Comparison of ENCODE assay signal across 9 mouse cellular contexts in genomic region chr2:132698420-132698819, GRCm38 (mm10). TPM values are rescaled to one million over a fixed set of nuclear protein-coding genes. Genes with fewer than 3 reads are reported as not detected.
A peak's percentile ranks its signal among the peaks of the same experiment; 100 is the strongest.
DNase-seq lines count a peak whose midpoint lies in the region; ATAC-seq and TF ChIP-seq lines count a peak whose summit lies in the region.
"Had no signal": no experiment of that assay in that cellular context is flagged by ENCODE, and none has a peak within 500 bp of the region (broad histone marks: within the 10 kb centered on the region; RNA-seq: fewer than 3 reads in every experiment).

No protein-coding gene starts in this region.

- no peak for TF ChIP-seq CTCF in intestine, postnatal 0 days (IDR thresholded peaks at IDR 0.05; ENCODE audit: low read depth)

- H3K4me3 ChIP-seq in kidney, embryonic 14.5 days (ENCODE audit: low read length): no peak overlapping the region
- H3K4me3 ChIP-seq in heart, embryonic 10.5 days: no peak overlapping the region
- H3K4me3 ChIP-seq in intestine, postnatal 0 days (ENCODE audit: low read depth, low read length): no peak overlapping the region
- H3K4me3 ChIP-seq in midbrain, embryonic 16.5 days (ENCODE audit: low read depth, low read length): no peak overlapping the region
- H3K4me3 ChIP-seq: lung, embryonic 15.5 days had no signal

- no peak overlapping the region for H3K9ac ChIP-seq in kidney, embryonic 14.5 days (ENCODE audit: low read depth, low read length)
- no peak overlapping the region for H3K9ac ChIP-seq in intestine, postnatal 0 days (ENCODE audit: low read depth, low read length)
- H3K9ac ChIP-seq in midbrain, embryonic 16.5 days (ENCODE audit: low read depth, low read length): no peak overlapping the region
- H3K9ac ChIP-seq: lung, embryonic 15.5 days had no signal

- H3K9me3 ChIP-seq in kidney, embryonic 14.5 days (ENCODE audit: control insufficient read depth, low read length): no peaks in the 10 kb centered on the region
- no peaks in the 10 kb centered on the region for H3K9me3 ChIP-seq in heart, embryonic 10.5 days
- H3K9me3 ChIP-seq in intestine, postnatal 0 days (ENCODE audit: control insufficient read depth): no peaks in the 10 kb centered on the region
- no peaks in the 10 kb centered on the region for H3K9me3 ChIP-seq in midbrain, embryonic 16.5 days (replicated peaks; ENCODE audit: control insufficient read depth, low read length, poor library complexity, severe bottlenecking)
- H3K9me3 ChIP-seq: lung, embryonic 15.5 days had no signal

- 78% methylated on average over 6 of the region's 6 CpGs for whole genome bisulfite sequencing in kidney, embryonic 14.5 days
- 53% methylated on average over 6 of the region's 6 CpGs for WGBS in heart, embryonic 10.5 days
- 29% methylated on average over 6 of the region's 6 CpGs for WGBS in intestine, postnatal 0 days
- 70% methylated on average over 6 of the region's 6 CpGs for WGBS in midbrain, embryonic 16.5 days

- ATAC-seq in kidney, embryonic 14.5 days (ENCODE audit: low FRiP score, low TSS enrichment): no peak
- ATAC-seq in intestine, postnatal 0 days: peak; percentile 69
- ATAC-seq in midbrain, embryonic 16.5 days: no peak

- no peak overlapping the region for H3K4me2 ChIP-seq in kidney, embryonic 14.5 days (replicated peaks; ENCODE audit: low read depth, low read length)
- no peak overlapping the region for H3K4me2 ChIP-seq in intestine, postnatal 0 days (replicated peaks; ENCODE audit: low read depth)
- no peak overlapping the region for H3K4me2 ChIP-seq in midbrain, embryonic 16.5 days (ENCODE audit: low read length)
- H3K4me2 ChIP-seq: lung, embryonic 15.5 days had no signal

- no peak overlapping the region for H3K27ac ChIP-seq in kidney, embryonic 14.5 days (ENCODE audit: low read depth, low read length)
- peak overlapping the region; percentile 54 for H3K27ac ChIP-seq in heart, embryonic 10.5 days
- H3K27ac ChIP-seq in intestine, postnatal 0 days (ENCODE audit: low read depth, low read length): peak overlapping the region; percentile 42
- peak overlapping the region; percentile 44; the same call in 1 of the 2 replicates for H3K27ac ChIP-seq in midbrain, embryonic 16.5 days (ENCODE audit: low read length)
- H3K27ac ChIP-seq: lung, embryonic 15.5 days had no signal

- H3K27me3 ChIP-seq in kidney, embryonic 14.5 days (ENCODE audit: control insufficient read depth, insufficient read depth, low read length): no peaks in the 10 kb centered on the region
- no peaks in the 10 kb centered on the region for H3K27me3 ChIP-seq in heart, embryonic 10.5 days (ENCODE audit: insufficient read depth, poor library complexity, severe bottlenecking)
- no peaks in the 10 kb centered on the region for H3K27me3 ChIP-seq in intestine, postnatal 0 days (replicated peaks; ENCODE audit: control insufficient read depth, insufficient read depth, low read length)
- no peaks in the 10 kb centered on the region for H3K27me3 ChIP-seq in midbrain, embryonic 16.5 days (ENCODE audit: control insufficient read depth, insufficient read depth, low read depth, low read length)
- H3K27me3 ChIP-seq: lung, embryonic 15.5 days had no signal

- DNase-seq in kidney, adult 8-10 months: peak; percentile 18 to 33
- no peak for DNase-seq in heart, embryonic 10.5 days (ENCODE audit: low spot score)
- no peak for DNase-seq in retina, postnatal 1 day
- DNase-seq in urinary bladder, postnatal 10 days (ENCODE audit: low spot score): no peak
- DNase-seq: thymus, adult 18-20 months had no signal

- H3K4me1 ChIP-seq in kidney, embryonic 14.5 days (ENCODE audit: control insufficient read depth, insufficient read depth, low read length): no peaks in the 10 kb centered on the region
- peaks cover 33% of the 10 kb centered on the region for H3K4me1 ChIP-seq in heart, embryonic 10.5 days
- H3K4me1 ChIP-seq in intestine, postnatal 0 days (replicated peaks; ENCODE audit: control insufficient read depth, insufficient read depth, low read length): no peaks in the 10 kb centered on the region
- no peaks in the 10 kb centered on the region for H3K4me1 ChIP-seq in midbrain, embryonic 16.5 days (ENCODE audit: control insufficient read depth, insufficient read depth, low read length)

- H3K36me3 ChIP-seq in kidney, embryonic 14.5 days (ENCODE audit: control insufficient read depth, insufficient read depth, low read length): peaks cover 3% of the 10 kb centered on the region; the same call in 1 of the 2 replicates
- 0 out of 2 replicates have a peak, but pooled peaks cover 9% of the 10 kb centered on the region for H3K36me3 ChIP-seq in heart, embryonic 10.5 days
- peaks cover 5% of the 10 kb centered on the region; the same call in 1 of the 2 replicates for H3K36me3 ChIP-seq in intestine, postnatal 0 days (ENCODE audit: control insufficient read depth, insufficient read depth)
- peaks cover 2% of the 10 kb centered on the region; the same call in 1 of the 2 replicates for H3K36me3 ChIP-seq in midbrain, embryonic 16.5 days (ENCODE audit: control insufficient read depth, insufficient read depth, low read length)
- H3K36me3 ChIP-seq: lung, embryonic 15.5 days had no signal

RNA-seq across cellular contexts. Expression of gene Shld1, which starts 11.7 kb away (rescaled TPM):
- polyA plus RNA-seq in kidney, embryonic 14.5 days (2014; fragmentation: Nextera tagmentation; extraction: Ambion mirVana): 17.3 and 18.2 TPM in 2 replicates
- polyA plus RNA-seq in heart, embryonic 10.5 days (2016; fragmentation: Nextera tagmentation; extraction: Ambion mirVana): 14.2 and 15.9 TPM in 2 replicates
- polyA plus RNA-seq in intestine, postnatal 0 days (2015; fragmentation: Nextera tagmentation; extraction: Ambion mirVana): 11.2 and 11.7 TPM in 2 replicates
- polyA plus RNA-seq in midbrain, embryonic 16.5 days (2015; fragmentation: Nextera tagmentation; extraction: Ambion mirVana): 20.6 and 21.7 TPM in 2 replicates

Comparison
In these comparisons a context has a peak if more than half of its experiments do, and no peak if none do; other contexts are left out.
1. DNase-seq: peak in kidney, adult 8-10 months (2 of 2); none in heart, embryonic 10.5 days (single experiment), retina, postnatal 1 day (single experiment) and urinary bladder, postnatal 10 days (single experiment).